In genomic region chr7:139020884-139021283, GRCm38 (mm10) we compare ENCODE assay signal across 9 mouse cellular contexts.
A peak's percentile ranks its signal among the peaks of the same experiment; 100 is the strongest.
DNase-seq lines count a peak whose midpoint lies in the region; ATAC-seq lines count a peak whose summit lies in the region.
"Had no signal": no experiment of that assay in that cellular context is flagged by ENCODE, and none has a peak within 500 bp of the region (broad histone marks: within the 10 kb centered on the region; RNA-seq: fewer than 3 reads in every experiment).

No protein-coding gene starts in this region.

- 0 out of 2 replicates have a peak, but pooled peaks cover 2% of the 10 kb centered on the region for H3K27me3 ChIP-seq in heart, embryonic 16.5 days (ENCODE audit: control insufficient read depth, insufficient read depth, low read length)
- H3K27me3 ChIP-seq in embryonic facial prominence, embryonic 15.5 days, result no peaks in the 10 kb centered on the region

- ATAC-seq in heart, embryonic 16.5 days (replicated peaks; ENCODE audit: extremely low read depth, insufficient read depth, low FRiP score), result no peak
- ATAC-seq in embryonic facial prominence, embryonic 15.5 days (ENCODE audit: insufficient number of reproducible peaks, low FRiP score, low TSS enrichment, low read depth), result no peak
- no peak for ATAC-seq in erythroblast, adult 5-6 weeks (replicated peaks; ENCODE audit: low FRiP score, poor library complexity, severe bottlenecking)

- no peaks in the 10 kb centered on the region for H3K9me3 ChIP-seq in heart, embryonic 16.5 days (replicated peaks; ENCODE audit: control insufficient read depth, low read length)
- H3K9me3 ChIP-seq in embryonic facial prominence, embryonic 15.5 days (replicated peaks), result no peaks in the 10 kb centered on the region

- intact Hi-C loops in heart, postnatal 25 days (cut with DNase I), result no loop called here

- no peaks in the 10 kb centered on the region for H3K36me3 ChIP-seq in heart, embryonic 16.5 days (ENCODE audit: control insufficient read depth, insufficient read depth)
- no peaks in the 10 kb centered on the region for H3K36me3 ChIP-seq in embryonic facial prominence, embryonic 15.5 days
- H3K36me3 ChIP-seq: G1E had no signal

- peak overlapping the region; percentile 21; the same call in 1 of the 2 replicates for H3K4me2 ChIP-seq in heart, embryonic 16.5 days (ENCODE audit: low read depth, low read length)
- peak overlapping the region; percentile 34 for H3K4me2 ChIP-seq in embryonic facial prominence, embryonic 15.5 days (replicated peaks)

- 13% methylated on average over 19 of the region's 20 CpGs for WGBS in heart, embryonic 16.5 days
- WGBS in embryonic facial prominence, embryonic 15.5 days, result 6% methylated on average over 19 of the region's 20 CpGs

- no peak overlapping the region for H3K27ac ChIP-seq in heart, embryonic 16.5 days (ENCODE audit: low read length)
- no peak overlapping the region for H3K27ac ChIP-seq in embryonic facial prominence, embryonic 15.5 days (replicated peaks)

- no peak for DNase-seq in heart, postnatal 25 days (ENCODE audit: low spot score)
- peak; percentile 31 for DNase-seq in kidney, postnatal 10 days
- DNase-seq in retina, embryonic 14.5 days (ENCODE audit: low spot score), result peak; percentile 44
- no peak for DNase-seq in yolk sac, embryonic 10.5 days (ENCODE audit: low spot score)
- no peak for DNase-seq in adrenal gland, adult 2 months

- H3K4me3 ChIP-seq in heart, embryonic 16.5 days (ENCODE audit: low read length), result no peak overlapping the region
- no peak overlapping the region for H3K4me3 ChIP-seq in embryonic facial prominence, embryonic 15.5 days (replicated peaks)

- no peak overlapping the region for H3K9ac ChIP-seq in heart, embryonic 16.5 days (ENCODE audit: low read length)
- no peak overlapping the region for H3K9ac ChIP-seq in embryonic facial prominence, embryonic 15.5 days

- no peaks in the 10 kb centered on the region for H3K4me1 ChIP-seq in heart, embryonic 16.5 days (ENCODE audit: control insufficient read depth, insufficient read depth, low read length)
- H3K4me1 ChIP-seq in embryonic facial prominence, embryonic 15.5 days, result peaks cover 7% of the 10 kb centered on the region; the same call in 1 of the 2 replicates

Comparison
In these comparisons a context has a peak if more than half of its experiments do, and no peak if none do; other contexts are left out.
1. DNase-seq: peak in kidney, postnatal 10 days (single experiment) and retina, embryonic 14.5 days (single experiment); none in heart, postnatal 25 days (single experiment), yolk sac, embryonic 10.5 days (single experiment) and adrenal gland, adult 2 months (single experiment).